Mouse (Mus musculus) bone marrow, adult 2 months (tissue): ENCODE measurements around the gene Polr2b. TPM values are rescaled to one million over a fixed set of nuclear protein-coding genes. Genes with fewer than 3 reads are reported as not detected.
A peak's percentile ranks its signal among the peaks of the same experiment; 100 is the strongest.

ENCODE experiments used
- H3K27ac ChIP-seq: fragments of 200-500 bp; 2 replicates; pipeline ENCODE4 v1.5.1; 2012; ENCODE audit warnings: low read depth, mild to moderate bottlenecking, control low read depth, inconsistent platforms, low read length; ENCODE audit not compliant: control insufficient read depth, poor library complexity, insufficient read depth
- H3K4me1 ChIP-seq: fragments of 200-500 bp; 2 replicates; pipeline ENCODE4 v1.6.1; 2011; ENCODE audit warnings: low read length; ENCODE audit not compliant: control insufficient read depth, insufficient read depth
- H3K4me3 ChIP-seq: fragments of 200-500 bp; replicated peaks from 2 replicates; pipeline ENCODE3; 2011; ENCODE audit warnings: mild to moderate bottlenecking, low read depth, low read length, control low read depth; ENCODE audit not compliant: control insufficient read depth
- CTCF ChIP-seq: fragments of 200-500 bp; IDR thresholded peaks from 2 replicates; pipeline ENCODE4 v1.5.1; 2011; ENCODE audit warnings: low read length, control low read depth; ENCODE audit not compliant: control insufficient read depth, insufficient read depth
- POLR2A ChIP-seq: fragments of 200-500 bp; IDR thresholded peaks from 2 replicates; pipeline ENCODE4 v1.6.1; 2011; ENCODE audit warnings: low read depth, mild to moderate bottlenecking, control low read depth, low read length, borderline replicate concordance; ENCODE audit not compliant: control insufficient read depth
- WGBS: fragments of 180-500 bp; shearing (Covaris S2); methylation state at CpG from one replicate; pipeline ENCODE4 v1.1.7; 2018; 5-methylcytosine and 5-hydroxymethylcytosine counted together
- polyA plus RNA-seq: library from polyadenylated mRNA; stranded (reverse); fragments of >200 nt; gene quantifications from 2 replicates; pipeline ENCODE4 v1.2.4, GENCODE M21; 2011; ENCODE audit warnings: low replicate concordance; ENCODE audit not compliant: missing spikeins, insufficient read depth, insufficient read length

Gene Polr2b
- polyA plus RNA-seq, 1 experiment, result 37.0 TPM

DNA sequence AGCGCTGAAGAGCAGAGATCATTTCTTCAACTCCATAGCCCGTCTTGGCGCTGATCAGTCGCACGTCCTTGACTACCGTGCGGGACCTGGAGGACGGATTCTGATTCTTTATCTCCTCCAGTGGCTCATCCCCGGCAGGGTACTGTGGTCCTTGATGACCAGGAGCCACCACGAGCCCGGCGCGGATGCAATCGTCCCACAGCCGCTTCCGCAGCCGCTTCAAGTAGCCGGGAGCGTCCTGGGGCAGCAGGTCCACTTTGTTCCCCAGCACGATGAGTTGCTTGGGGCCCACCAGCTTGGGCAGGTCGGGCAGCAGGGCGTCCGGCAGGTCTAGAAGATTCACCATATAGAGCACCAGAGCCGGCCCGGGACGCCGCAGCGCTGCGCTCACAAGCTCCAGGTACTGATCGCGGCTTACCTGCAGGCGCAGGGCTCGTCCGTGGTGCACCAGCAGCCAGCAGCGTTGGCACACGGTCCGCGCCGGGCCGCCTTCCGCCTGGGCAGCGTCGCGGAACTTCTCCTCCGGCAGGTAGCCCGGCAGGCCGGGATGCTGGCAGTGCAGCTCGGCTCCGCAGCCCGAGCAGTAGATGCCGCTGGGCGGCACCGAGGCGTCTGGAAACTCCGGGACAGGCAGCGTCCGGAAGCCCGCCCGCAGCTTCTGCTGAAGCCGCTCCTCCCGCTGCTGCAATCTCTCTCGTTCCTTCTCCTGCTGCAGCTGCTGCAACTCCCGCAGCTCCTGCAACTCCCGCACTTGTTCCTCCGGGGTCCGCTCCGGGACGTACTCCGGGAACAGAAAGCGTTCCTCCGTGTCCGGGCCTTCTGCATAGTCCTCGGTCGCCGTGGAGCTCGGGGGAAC lies 668 bp upstream of the Polr2b start:
- Histone ChIP-seq H3K27ac (peak overlapping the region; percentile 49), H3K4me1 (peaks cover 1% of the 10 kb centered on the region; the same call in 1 of the 2 replicates), H3K4me3 (peak overlapping the region; percentile 70)
- under 1% methylated on average over 76 of the region's 76 CpGs for WGBS
- TF ChIP-seq POLR2A (no peak), CTCF (no peak)

GRCm38 (mm10) chr5:77314206-77314605 lies 4.3 kb downstream of the Polr2b start:
- H3K4me3 ChIP-seq, result no peak overlapping the region
- peaks cover 1% of the 10 kb centered on the region; the same call in 1 of the 2 replicates for H3K4me1 ChIP-seq
- TF ChIP-seq CTCF (no peak), POLR2A (no peak)
- no peak overlapping the region for H3K27ac ChIP-seq
- WGBS, result 93% methylated on average over 4 of the region's 4 CpGs

DNA sequence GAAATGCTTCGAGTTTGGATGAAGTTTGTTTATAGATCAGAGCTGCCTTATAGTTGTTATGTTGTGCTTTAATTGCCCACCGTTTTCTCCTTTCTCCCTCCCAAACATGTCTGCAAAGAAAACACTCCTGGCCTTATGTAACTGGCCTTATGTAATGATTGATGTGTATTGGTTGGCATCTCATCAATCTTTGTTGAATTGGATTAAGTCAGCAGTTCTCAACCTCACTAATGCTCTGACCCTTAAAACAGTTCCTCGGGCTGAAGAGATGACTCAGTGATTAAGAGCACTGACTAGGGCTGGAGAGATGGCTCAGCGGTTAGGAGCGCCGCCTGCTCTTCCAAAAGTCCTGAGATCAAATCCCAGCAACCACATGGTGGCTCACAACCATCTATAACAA lies 5.0 kb downstream of the Polr2b start:
- WGBS, result 90% methylated on average over 6 of the region's 6 CpGs

GRCm38 (mm10) chr5:77324936-77325335 lies 15.0 kb downstream of the Polr2b start:
- WGBS, result 90% methylated on average over 1 of the region's 1 CpGs
- Histone ChIP-seq H3K4me3 (no peak overlapping the region), H3K27ac (no peak overlapping the region), H3K4me1 (no peaks in the 10 kb centered on the region)
- TF ChIP-seq POLR2A, result no peak
- TF ChIP-seq CTCF, result no peak

More for the DNA sequence above, 5.0 kb downstream of the Polr2b start:
- no peak for TF ChIP-seq CTCF
- TF ChIP-seq POLR2A, result no peak
- H3K27ac ChIP-seq, result no peak overlapping the region
- H3K4me3 ChIP-seq, result no peak overlapping the region
- peaks cover 1% of the 10 kb centered on the region; the same call in 1 of the 2 replicates for H3K4me1 ChIP-seq

GRCm38 (mm10) chr5:77330154-77330553 lies 20.2 kb downstream of the Polr2b start:
- no peak for TF ChIP-seq CTCF
- no peak for TF ChIP-seq POLR2A
- H3K4me3 ChIP-seq, result no peak overlapping the region
- no peak overlapping the region for H3K27ac ChIP-seq
- H3K4me1 ChIP-seq, result no peaks in the 10 kb centered on the region
- WGBS, result 50% methylated on average over 5 of the region's 5 CpGs

- Histone ChIP-seq H3K4me1 (no peaks in the 10 kb centered on the region), H3K4me3 (no peak overlapping the region), H3K27ac (no peak overlapping the region)
- WGBS, result 85% methylated on average over 4 of the region's 4 CpGs
- no peak for TF ChIP-seq POLR2A
- TF ChIP-seq CTCF, result no peak
Observed at GRCm38 (mm10) chr5:77340033-77340432, 30.1 kb downstream of the Polr2b start.

DNA sequence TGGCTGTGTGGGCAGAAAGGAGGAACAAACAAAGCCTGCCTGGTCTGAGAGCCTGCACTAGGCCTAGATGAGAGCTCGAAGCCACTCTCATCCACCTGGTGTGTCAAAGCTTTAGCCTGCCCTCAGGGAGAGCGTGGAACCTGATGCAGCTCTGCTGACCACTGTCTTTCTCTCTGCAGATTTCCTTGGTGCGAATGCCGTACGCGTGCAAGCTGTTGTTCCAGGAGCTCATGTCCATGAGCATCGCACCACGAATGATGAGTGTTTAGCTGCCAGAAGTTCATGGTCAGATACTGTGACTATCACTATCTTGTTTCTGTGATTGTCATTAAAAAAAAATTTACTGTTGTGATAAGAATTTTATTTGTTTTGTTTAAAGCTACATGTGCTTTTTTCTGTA lies 39.0 kb downstream of the Polr2b start:
- H3K27ac ChIP-seq, result no peak overlapping the region
- no peak overlapping the region for H3K4me3 ChIP-seq
- WGBS, result 96% methylated on average over 8 of the region's 8 CpGs
- TF ChIP-seq POLR2A (no peak), CTCF (no peak)
- no peaks in the 10 kb centered on the region for H3K4me1 ChIP-seq

- Histone ChIP-seq H3K4me3 (no peak overlapping the region), H3K4me1 (no peaks in the 10 kb centered on the region), H3K27ac (no peak overlapping the region)
- WGBS, result 89% methylated on average over 15 of the region's 15 CpGs
- TF ChIP-seq POLR2A (no peak), CTCF (no peak)
Observed at GRCm38 (mm10) chr5:77349971-77350658, 40.2 kb downstream of the Polr2b start.
